Mouse (Mus musculus) kidney, adult 8-10 months (tissue): Measurements from ENCODE around the gene Myo10.
A peak's percentile ranks its signal among the peaks of the same experiment; 100 is the strongest.

Experiments used
- DNase-seq, 2 experiments: peaks; one replicate each; pipeline ENCODE4 v3.0.0; 2022

The Myo10 gene

DNA sequence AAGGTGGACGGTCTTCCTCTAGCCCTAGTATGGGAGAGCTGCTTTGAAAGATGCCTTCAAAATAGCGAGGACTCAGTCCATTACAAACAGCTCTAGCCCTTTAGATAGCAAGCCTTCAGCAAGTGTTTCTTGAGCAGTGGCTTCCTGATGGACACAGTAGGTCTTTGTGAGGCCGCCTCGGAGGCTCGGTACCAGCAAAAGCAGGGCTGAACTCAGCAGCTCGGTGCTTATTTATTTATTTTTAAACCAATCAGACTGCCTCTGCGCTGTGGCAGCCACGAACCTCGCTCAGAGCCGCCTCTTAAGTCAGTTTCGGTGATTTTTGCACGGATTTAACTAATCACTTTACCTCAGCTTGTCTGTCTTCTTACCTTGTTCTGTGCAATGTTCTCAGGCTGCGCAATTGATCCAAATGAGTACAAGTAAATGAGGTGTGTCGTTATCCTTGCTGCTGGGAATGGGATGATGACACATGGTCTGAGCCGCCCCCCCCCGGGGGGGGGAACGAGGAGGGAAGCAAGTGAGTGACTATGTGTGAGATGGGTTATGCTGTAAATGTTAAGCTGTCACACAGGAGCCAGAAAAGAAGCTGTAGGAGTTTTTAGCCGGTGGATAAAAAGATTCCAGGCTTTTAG, 232.1 kb downstream of the Myo10 start:
- DNase-seq: no peak

GRCm38 (mm10) chr15:25858611-25859058, 236.3 kb downstream of the Myo10 start:
- peak in 1 of 2 experiments; percentile 17 for DNase-seq

GRCm38 (mm10) chr15:25859469-25859868, 237.1 kb downstream of the Myo10 start:
- no peak for DNase-seq

DNA sequence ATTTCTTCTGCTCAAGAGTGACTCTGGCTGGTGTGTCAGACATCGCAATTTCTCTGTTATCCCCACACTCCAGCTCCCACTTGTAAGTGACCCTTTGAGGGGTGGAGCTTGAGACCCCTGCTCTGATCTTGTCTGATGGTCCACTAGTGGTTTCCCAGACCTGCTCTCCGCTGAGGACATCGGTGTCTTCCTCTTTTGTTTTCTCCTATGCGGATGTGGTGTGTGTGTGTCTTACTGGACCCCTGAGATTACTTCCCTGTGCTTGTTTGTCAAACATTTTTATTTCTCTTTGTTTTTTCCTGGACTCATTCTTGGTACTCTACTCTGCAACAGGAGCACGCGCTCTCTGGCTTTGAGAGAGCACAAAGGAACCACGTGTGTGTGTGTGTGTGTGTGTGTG, 239.6 kb downstream of the Myo10 start:
- no peak for DNase-seq
